Mouse (Mus musculus) hindbrain, postnatal 0 days (tissue): ENCODE data around the gene Glb1. TPM values are rescaled to one million over a fixed set of nuclear protein-coding genes. Genes with fewer than 3 reads are reported as not detected.

Experiments used
- ATAC-seq: fragments of 200-750 bp; cut with Nextera tagmentation; 2 replicates; pipeline ENCODE4 v1.8.0; 2017; ENCODE audit warnings: mild to moderate bottlenecking, moderate TSS enrichment, moderate library complexity
- DNase-seq: peaks from one replicate; pipeline ENCODE4 v3.0.0-alpha.2; 2015; ENCODE audit warnings: low spot score
- H3K27ac ChIP-seq: fragments of 300-500 bp; sonication (generic); 2 replicates; pipeline ENCODE4 v1.5.1; 2014; ENCODE audit warnings: mild to moderate bottlenecking
- H3K27me3 ChIP-seq: fragments of 300-500 bp; sonication (generic); 2 replicates; pipeline ENCODE4 v1.6.1; 2014; ENCODE audit warnings: low read length, mixed read lengths; ENCODE audit not compliant: insufficient read depth
- H3K36me3 ChIP-seq: fragments of 300-500 bp; sonication (generic); 2 replicates; pipeline ENCODE4 v1.6.1; 2014; ENCODE audit warnings: low read length, mixed read lengths; ENCODE audit not compliant: insufficient read depth
- H3K4me1 ChIP-seq: fragments of 300-500 bp; sonication (generic); 2 replicates; pipeline ENCODE4 v1.6.1; 2014; ENCODE audit warnings: antibody characterized with exemption, low read length, mixed read lengths; ENCODE audit not compliant: insufficient read depth
- H3K4me2 ChIP-seq: fragments of 300-500 bp; sonication (generic); 2 replicates; pipeline ENCODE4 v1.6.1; 2014; ENCODE audit warnings: low read depth, mild to moderate bottlenecking, low read length, moderate library complexity, mixed read lengths
- H3K4me3 ChIP-seq: fragments of 300-500 bp; sonication (generic); 2 replicates; pipeline ENCODE4 v1.5.1; 2014; ENCODE audit warnings: low read length
- H3K9ac ChIP-seq: fragments of 300-500 bp; sonication (generic); replicated peaks from 2 replicates; pipeline ENCODE4 v1.6.1; 2014; ENCODE audit warnings: mild to moderate bottlenecking, low read length, moderate library complexity, mixed read lengths
- H3K9me3 ChIP-seq: fragments of 300-500 bp; sonication (generic); 2 replicates; pipeline ENCODE4 v1.6.1; 2016; ENCODE audit warnings: low read length, mixed read lengths
- CTCF ChIP-seq: IDR thresholded peaks from 2 replicates; pipeline ENCODE4 v1.5.1; 2016; ENCODE audit warnings: antibody characterized with exemption, control low read depth, low read depth
- WGBS: fragments of 180-500 bp; shearing (Covaris S2); extraction: QIAGEN DNeasy Blood & Tissue Kit; methylation state at CpG from one replicate; pipeline ENCODE4 v1.1.7; 2014; 5-methylcytosine and 5-hydroxymethylcytosine counted together
- polyA plus RNA-seq: library from polyadenylated mRNA; unstranded; fragments of >200 nt; fragmentation: Nextera tagmentation; extraction: Ambion mirVana; gene quantifications from 2 replicates; pipeline ENCODE4 v1.2.1, GENCODE M21; 2015
- total RNA-seq: library from RNA; depleted of rRNA; stranded (reverse); fragments of >200 nt; gene quantifications from 2 replicates; pipeline ENCODE4 v1.2.3, GENCODE M21; 2014

The Glb1 gene
- total and polyA plus RNA-seq, 2 experiments from 2014 or later = 36.2 to 41.9 TPM

DNA sequence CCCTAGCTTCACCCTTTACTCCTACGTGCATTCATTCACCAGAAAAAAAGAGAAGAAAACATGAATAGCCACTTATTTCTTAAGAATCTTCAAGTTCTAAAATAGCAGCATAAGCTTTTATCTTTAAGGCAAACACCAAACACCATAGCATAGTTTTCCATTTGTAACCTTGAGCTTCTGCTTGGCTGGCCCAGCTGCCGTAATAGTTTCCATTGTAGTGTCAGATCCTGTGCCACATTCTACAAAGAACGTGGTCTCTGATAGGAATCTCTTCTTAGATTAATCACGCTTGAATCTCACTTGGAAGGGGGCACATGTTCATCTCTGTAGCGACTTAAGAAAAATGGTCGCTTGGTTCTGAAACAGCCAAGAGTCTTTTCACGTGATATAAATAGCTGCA, 50.7 kb downstream of the Glb1 start:
- no peak for DNase-seq
- H3K4me3 ChIP-seq = no peak overlapping the region
- WGBS = 84% methylated on average over 7 of the region's 7 CpGs
- no peaks in the 10 kb centered on the region for H3K4me1 ChIP-seq
- no peaks in the 10 kb centered on the region; the same call in 1 of the 2 replicates for H3K36me3 ChIP-seq
- no peak for ATAC-seq
- no peaks in the 10 kb centered on the region for H3K9me3 ChIP-seq
- H3K27me3 ChIP-seq = no peaks in the 10 kb centered on the region
- H3K27ac ChIP-seq = no peak overlapping the region
- H3K4me2 ChIP-seq = no peak overlapping the region
- no peak overlapping the region for H3K9ac ChIP-seq
- TF ChIP-seq CTCF = no peak

DNA sequence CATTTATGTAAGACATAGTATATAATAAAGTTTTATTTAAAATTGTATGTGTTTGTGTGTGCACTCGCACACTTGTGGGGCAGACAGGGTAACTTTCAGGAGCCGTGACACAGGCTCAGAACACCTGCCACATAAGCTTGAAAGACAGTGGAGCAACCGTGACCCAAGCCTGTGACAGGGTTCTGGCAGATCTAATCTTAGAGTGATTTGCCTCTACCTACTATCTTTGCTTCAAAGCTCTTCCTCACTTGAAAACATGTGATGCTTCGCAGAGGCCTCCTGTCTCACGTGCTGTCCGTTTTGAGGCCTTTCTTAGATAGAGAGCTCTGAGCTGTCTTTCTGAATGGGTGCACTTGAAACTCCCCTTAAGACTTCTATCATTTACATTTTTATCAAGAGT, 51.5 kb downstream of the Glb1 start:
- no peak overlapping the region for H3K4me2 ChIP-seq
- no peak overlapping the region for H3K9ac ChIP-seq
- no peak for DNase-seq
- H3K9me3 ChIP-seq = no peaks in the 10 kb centered on the region
- TF ChIP-seq CTCF = no peak
- no peak overlapping the region for H3K27ac ChIP-seq
- 93% methylated on average over 6 of the region's 6 CpGs for WGBS
- H3K27me3 ChIP-seq = no peaks in the 10 kb centered on the region
- no peak for ATAC-seq
- H3K4me3 ChIP-seq = no peak overlapping the region
- no peaks in the 10 kb centered on the region; the same call in 1 of the 2 replicates for H3K36me3 ChIP-seq
- H3K4me1 ChIP-seq = no peaks in the 10 kb centered on the region

DNA sequence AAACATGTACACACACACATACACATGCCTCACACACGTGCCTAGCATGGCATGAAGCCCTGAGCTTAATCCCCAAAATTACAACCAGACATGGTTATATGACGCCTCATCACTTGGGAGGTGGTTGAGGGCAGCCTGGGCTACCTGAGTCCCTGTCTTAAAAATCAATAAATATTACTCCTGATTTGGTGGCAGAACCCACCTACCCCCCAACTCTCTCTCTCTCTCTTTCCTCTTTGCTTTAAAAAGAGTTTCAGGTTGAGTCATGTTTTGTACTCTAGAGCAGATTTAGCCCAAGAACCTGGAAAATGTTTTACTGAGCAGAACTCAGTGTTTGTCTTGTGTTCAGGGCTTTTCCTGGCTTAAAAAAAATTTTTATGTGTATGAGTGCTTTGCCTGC, 54.5 kb downstream of the Glb1 start:
- Histone ChIP-seq H3K4me3 (no peak overlapping the region), H3K27me3 (no peaks in the 10 kb centered on the region), H3K27ac (no peak overlapping the region), H3K9ac (no peak overlapping the region), H3K9me3 (no peaks in the 10 kb centered on the region), H3K4me2 (no peak overlapping the region), H3K36me3 (no peaks in the 10 kb centered on the region; the same call in 1 of the 2 replicates), H3K4me1 (no peaks in the 10 kb centered on the region)
- 92% methylated on average over 2 of the region's 2 CpGs for WGBS
- no peak for TF ChIP-seq CTCF
- DNase-seq (no peak), ATAC-seq (no peak)

DNA sequence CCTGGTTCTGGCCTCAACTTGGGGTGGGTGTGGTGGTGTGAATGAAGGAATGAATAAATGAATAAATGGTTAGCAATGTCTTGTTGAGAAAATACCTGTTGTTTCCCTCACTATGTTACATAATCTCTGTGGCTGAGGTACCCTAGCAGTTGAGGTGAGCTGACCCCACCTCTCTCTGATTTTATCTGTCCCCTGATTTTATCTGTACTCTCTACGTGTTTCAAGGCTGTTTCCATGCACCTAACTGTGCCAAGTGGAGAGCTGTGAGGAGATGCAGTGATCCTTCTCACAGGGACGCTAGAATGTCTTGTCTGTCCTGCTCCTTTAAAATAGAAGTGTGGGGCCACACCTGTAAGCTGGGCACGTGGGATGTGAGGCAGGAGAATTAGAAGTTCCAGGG, 57.6 kb downstream of the Glb1 start:
- Histone ChIP-seq H3K27me3 (no peaks in the 10 kb centered on the region), H3K9me3 (no peaks in the 10 kb centered on the region), H3K4me1 (no peaks in the 10 kb centered on the region), H3K4me2 (no peak overlapping the region), H3K27ac (no peak overlapping the region), H3K36me3 (no peaks in the 10 kb centered on the region; the same call in 1 of the 2 replicates), H3K4me3 (no peak overlapping the region), H3K9ac (no peak overlapping the region)
- ATAC-seq = no peak
- 77% methylated on average over 3 of the region's 3 CpGs for WGBS
- DNase-seq = no peak
- TF ChIP-seq CTCF = no peak

DNA sequence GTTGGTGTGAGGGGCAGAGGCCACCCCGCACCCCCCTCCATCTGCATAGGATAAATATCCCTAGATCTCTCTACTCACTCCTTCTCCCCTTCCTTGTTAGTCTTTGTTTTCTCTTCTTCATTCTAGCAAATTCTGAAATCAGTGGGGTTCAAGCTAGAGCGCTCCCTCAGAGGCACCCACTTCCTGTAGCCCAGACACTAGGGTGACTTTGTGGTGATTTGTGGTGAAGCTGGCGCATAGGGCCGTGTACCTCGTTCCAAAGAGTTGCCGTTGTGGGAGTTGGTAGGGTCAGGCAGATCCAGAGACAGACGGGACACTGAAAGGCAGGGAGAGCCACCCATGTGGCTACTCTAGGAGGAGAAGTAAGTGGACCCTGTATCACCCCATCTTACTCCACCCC, 61.7 kb downstream of the Glb1 start:
- ATAC-seq (no peak), DNase-seq (no peak)
- H3K9ac ChIP-seq = no peak overlapping the region
- H3K4me1 ChIP-seq = no peaks in the 10 kb centered on the region
- no peaks in the 10 kb centered on the region for H3K27me3 ChIP-seq
- peaks cover 5% of the 10 kb centered on the region; the same call in 1 of the 2 replicates for H3K36me3 ChIP-seq
- H3K4me2 ChIP-seq = no peak overlapping the region
- 94% methylated on average over 7 of the region's 7 CpGs for WGBS
- no peaks in the 10 kb centered on the region for H3K9me3 ChIP-seq
- no peak overlapping the region for H3K4me3 ChIP-seq
- TF ChIP-seq CTCF = no peak
- H3K27ac ChIP-seq = no peak overlapping the region

DNA sequence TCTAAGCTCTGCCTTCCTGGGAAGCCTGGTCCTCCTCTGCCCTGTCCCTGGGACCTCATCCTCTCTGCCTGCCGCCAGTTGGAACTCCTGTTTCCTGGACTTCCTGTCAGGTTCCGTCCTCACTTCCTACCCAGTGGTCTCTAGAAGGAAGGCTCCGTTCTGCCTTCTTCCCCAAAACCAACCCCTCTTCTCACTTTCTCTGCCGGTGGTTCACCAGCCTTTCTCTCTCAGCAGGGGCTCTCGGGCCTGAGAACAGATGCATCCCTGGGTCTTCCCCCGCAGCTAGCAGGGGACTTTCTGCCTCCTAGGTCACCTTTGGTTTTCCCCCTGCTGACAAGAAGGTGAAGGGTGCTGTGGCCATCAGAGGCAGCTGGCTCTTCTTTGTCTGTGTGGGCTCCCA, 64.6 kb downstream of the Glb1 start:
- Histone ChIP-seq H3K27ac (no peak overlapping the region), H3K4me1 (no peaks in the 10 kb centered on the region), H3K4me2 (no peak overlapping the region), H3K9ac (no peak overlapping the region), H3K36me3 (peaks cover 5% of the 10 kb centered on the region; the same call in 1 of the 2 replicates), H3K4me3 (no peak overlapping the region), H3K9me3 (no peaks in the 10 kb centered on the region), H3K27me3 (no peaks in the 10 kb centered on the region)
- DNase-seq = no peak
- WGBS = 73% methylated on average over 6 of the region's 6 CpGs
- TF ChIP-seq CTCF = no peak
- no peak for ATAC-seq

DNA sequence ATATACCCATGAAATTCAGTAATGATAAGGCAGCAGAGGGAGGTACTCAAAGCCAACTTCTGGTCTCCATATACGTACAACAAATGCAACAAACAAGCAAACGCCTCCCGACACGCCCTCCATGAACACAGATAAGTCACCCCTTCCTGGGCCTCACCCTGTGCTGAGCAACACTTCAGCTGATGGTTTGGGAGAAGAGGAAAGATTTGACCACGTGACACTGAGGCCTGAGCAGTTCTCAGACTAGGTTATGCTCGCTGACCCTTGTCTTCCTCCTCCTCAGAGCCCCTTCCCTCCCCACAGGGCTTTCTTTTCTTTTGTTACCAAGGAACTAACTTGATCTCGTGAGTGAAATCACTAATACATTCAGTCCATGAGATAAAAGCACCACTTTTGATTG, 66.0 kb downstream of the Glb1 start:
- no peaks in the 10 kb centered on the region for H3K4me1 ChIP-seq
- no peaks in the 10 kb centered on the region for H3K27me3 ChIP-seq
- no peak for DNase-seq
- no peak overlapping the region for H3K9ac ChIP-seq
- H3K4me3 ChIP-seq = no peak overlapping the region
- 59% methylated on average over 7 of the region's 7 CpGs for WGBS
- H3K9me3 ChIP-seq = no peaks in the 10 kb centered on the region
- no peak overlapping the region for H3K27ac ChIP-seq
- peaks cover 5% of the 10 kb centered on the region; the same call in 1 of the 2 replicates for H3K36me3 ChIP-seq
- no peak for TF ChIP-seq CTCF
- no peak for ATAC-seq
- H3K4me2 ChIP-seq = no peak overlapping the region
